Mouse (Mus musculus) hindbrain, embryonic 16.5 days (tissue): ENCODE data around the gene Prpf18. TPM values are rescaled to one million over a fixed set of nuclear protein-coding genes. Genes with fewer than 3 reads are reported as not detected.

ENCODE experiments used
- ATAC-seq: fragments of 200-750 bp; cut with Nextera tagmentation; 2 replicates; pipeline ENCODE4 v1.8.0; 2017; ENCODE audit warnings: moderate TSS enrichment, moderate library complexity
- H3K27ac ChIP-seq: fragments of 300-500 bp; sonication (generic); 2 replicates; pipeline ENCODE4 v1.5.1; 2014; ENCODE audit warnings: low read depth, mild to moderate bottlenecking, control low read depth, low read length, moderate library complexity
- H3K27me3 ChIP-seq: fragments of 300-500 bp; sonication (generic); replicated peaks from 2 replicates; pipeline ENCODE4 v1.6.1; 2014; ENCODE audit warnings: low read length; ENCODE audit not compliant: control insufficient read depth, insufficient read depth
- H3K36me3 ChIP-seq: fragments of 300-500 bp; sonication (generic); 2 replicates; pipeline ENCODE4 v1.6.1; 2014; ENCODE audit warnings: mild to moderate bottlenecking, low read length, moderate library complexity, mixed read lengths; ENCODE audit not compliant: control insufficient read depth, insufficient read depth
- H3K4me1 ChIP-seq: fragments of 300-500 bp; sonication (generic); 2 replicates; pipeline ENCODE4 v1.6.1; 2014; ENCODE audit warnings: low read depth, low read length; ENCODE audit not compliant: control insufficient read depth, insufficient read depth
- H3K4me2 ChIP-seq: fragments of 300-500 bp; sonication (generic); 2 replicates; pipeline ENCODE4 v1.6.1; 2014; ENCODE audit warnings: mild to moderate bottlenecking, low read length, control low read depth, moderate library complexity
- H3K4me3 ChIP-seq: fragments of 300-500 bp; sonication (generic); 2 replicates; pipeline ENCODE4 v1.5.1; 2014; ENCODE audit warnings: mild to moderate bottlenecking, low read length, control low read depth, moderate library complexity
- H3K9ac ChIP-seq: fragments of 300-500 bp; sonication (generic); 2 replicates; pipeline ENCODE4 v1.6.1; 2014; ENCODE audit warnings: low read depth, mild to moderate bottlenecking, control low read depth, low read length, moderate library complexity
- H3K9me3 ChIP-seq: fragments of 300-500 bp; sonication (generic); 2 replicates; pipeline ENCODE4 v1.6.1; 2014; ENCODE audit warnings: mild to moderate bottlenecking, low read length, moderate library complexity; ENCODE audit not compliant: control insufficient read depth
- WGBS: fragments of 180-500 bp; shearing (Covaris S2); extraction: QIAGEN DNeasy Blood & Tissue Kit; methylation state at CpG from one replicate; pipeline ENCODE4 v1.1.7; 2014; 5-methylcytosine and 5-hydroxymethylcytosine counted together
- polyA plus RNA-seq: library from polyadenylated mRNA; unstranded; fragments of >200 nt; fragmentation: Nextera tagmentation; extraction: Ambion mirVana; gene quantifications from 2 replicates; pipeline ENCODE4 v1.2.1, GENCODE M21; 2015

Prpf18 gene
- polyA plus RNA-seq, 1 experiment from 2014 or later, result 37.6 TPM

GRCm38 (mm10) chr2:4638189-4638588, 13.7 kb downstream of the Prpf18 start:
- peaks cover 36% of the 10 kb centered on the region for H3K36me3 ChIP-seq
- WGBS, result 89% methylated on average over 3 of the region's 3 CpGs
- H3K9me3 ChIP-seq, result no peaks in the 10 kb centered on the region

GRCm38 (mm10) chr2:4636656-4637055, 15.3 kb downstream of the Prpf18 start:
- 88% methylated on average over 7 of the region's 7 CpGs for WGBS
- no peak overlapping the region for H3K4me2 ChIP-seq

More at GRCm38 (mm10) chr2:4638189-4638588, 13.7 kb downstream of the Prpf18 start:
- Histone ChIP-seq H3K4me2 (no peak overlapping the region), H3K9ac (no peak overlapping the region), H3K27me3 (no peaks in the 10 kb centered on the region), H3K4me3 (no peak overlapping the region), H3K27ac (no peak overlapping the region), H3K4me1 (no peaks in the 10 kb centered on the region)
- ATAC-seq, result no peak

GRCm38 (mm10) chr2:4635804-4636203, 16.1 kb downstream of the Prpf18 start:
- no peak overlapping the region for H3K4me3 ChIP-seq
- H3K36me3 ChIP-seq, result peaks cover 32% of the 10 kb centered on the region
- H3K9me3 ChIP-seq, result no peaks in the 10 kb centered on the region
- no peaks in the 10 kb centered on the region for H3K4me1 ChIP-seq
- WGBS, result 88% methylated on average over 8 of the region's 8 CpGs
- H3K27me3 ChIP-seq, result no peaks in the 10 kb centered on the region
- H3K4me2 ChIP-seq, result no peak overlapping the region
- no peak overlapping the region for H3K9ac ChIP-seq
- no peak overlapping the region for H3K27ac ChIP-seq
- ATAC-seq, result no peak

More at GRCm38 (mm10) chr2:4636656-4637055, 15.3 kb downstream of the Prpf18 start:
- Histone ChIP-seq H3K9me3 (no peaks in the 10 kb centered on the region), H3K9ac (no peak overlapping the region), H3K36me3 (peaks cover 30% of the 10 kb centered on the region), H3K27ac (no peak overlapping the region), H3K27me3 (no peaks in the 10 kb centered on the region), H3K4me3 (no peak overlapping the region), H3K4me1 (no peaks in the 10 kb centered on the region)
- no peak for ATAC-seq

GRCm38 (mm10) chr2:4630197-4630835, 21.6 kb downstream of the Prpf18 start:
- Histone ChIP-seq H3K36me3 (peaks cover 15% of the 10 kb centered on the region), H3K27ac (no peak overlapping the region), H3K27me3 (no peaks in the 10 kb centered on the region), H3K4me3 (no peak overlapping the region), H3K4me2 (no peak overlapping the region), H3K4me1 (no peaks in the 10 kb centered on the region), H3K9ac (no peak overlapping the region), H3K9me3 (no peaks in the 10 kb centered on the region)
- 97% methylated on average over 10 of the region's 10 CpGs for WGBS
- ATAC-seq, result no peak

GRCm38 (mm10) chr2:4629470-4629869, 22.4 kb downstream of the Prpf18 start:
- Histone ChIP-seq H3K9ac (no peak overlapping the region), H3K4me3 (no peak overlapping the region), H3K4me1 (no peaks in the 10 kb centered on the region), H3K27ac (no peak overlapping the region), H3K27me3 (no peaks in the 10 kb centered on the region), H3K36me3 (peaks cover 10% of the 10 kb centered on the region; the same call in 1 of the 2 replicates), H3K4me2 (no peak overlapping the region), H3K9me3 (no peaks in the 10 kb centered on the region)
- WGBS, result 94% methylated on average over 11 of the region's 11 CpGs
- ATAC-seq, result peak; percentile 37; the same call in 1 of the 2 replicates

- Histone ChIP-seq H3K4me3 (no peak overlapping the region), H3K27ac (no peak overlapping the region), H3K9ac (no peak overlapping the region), H3K9me3 (no peaks in the 10 kb centered on the region), H3K4me1 (no peaks in the 10 kb centered on the region), H3K4me2 (no peak overlapping the region), H3K36me3 (peaks cover 10% of the 10 kb centered on the region; the same call in 1 of the 2 replicates), H3K27me3 (no peaks in the 10 kb centered on the region)
- 98% methylated on average over 2 of the region's 2 CpGs for WGBS
- ATAC-seq, result no peak
Measured at GRCm38 (mm10) chr2:4628920-4629319, 23.0 kb downstream of the Prpf18 start.

GRCm38 (mm10) chr2:4626911-4627310, 25.0 kb downstream of the Prpf18 start:
- WGBS, result 92% methylated on average over 3 of the region's 3 CpGs
- H3K9me3 ChIP-seq, result no peaks in the 10 kb centered on the region
- H3K27ac ChIP-seq, result no peak overlapping the region
- ATAC-seq, result no peak
- peaks cover 14% of the 10 kb centered on the region for H3K36me3 ChIP-seq
- H3K27me3 ChIP-seq, result no peaks in the 10 kb centered on the region
- H3K9ac ChIP-seq, result no peak overlapping the region
- no peak overlapping the region for H3K4me3 ChIP-seq
- H3K4me2 ChIP-seq, result no peak overlapping the region
- no peaks in the 10 kb centered on the region for H3K4me1 ChIP-seq

- H3K4me3 ChIP-seq, result no peak overlapping the region
- no peak overlapping the region for H3K9ac ChIP-seq
- H3K27ac ChIP-seq, result no peak overlapping the region
- 67% methylated on average over 3 of the region's 3 CpGs for WGBS
- H3K9me3 ChIP-seq, result no peaks in the 10 kb centered on the region
- no peaks in the 10 kb centered on the region for H3K27me3 ChIP-seq
- no peak for ATAC-seq
- H3K4me2 ChIP-seq, result no peak overlapping the region
- peaks cover 9% of the 10 kb centered on the region; the same call in 1 of the 2 replicates for H3K36me3 ChIP-seq
- no peaks in the 10 kb centered on the region for H3K4me1 ChIP-seq
Measured at GRCm38 (mm10) chr2:4621471-4621985, 30.4 kb downstream of the Prpf18 start.

GRCm38 (mm10) chr2:4620640-4621401, 31.1 kb downstream of the Prpf18 start:
- Histone ChIP-seq H3K9ac (no peak overlapping the region), H3K4me2 (no peak overlapping the region), H3K9me3 (no peaks in the 10 kb centered on the region), H3K27ac (no peak overlapping the region), H3K4me3 (no peak overlapping the region), H3K27me3 (no peaks in the 10 kb centered on the region), H3K4me1 (no peaks in the 10 kb centered on the region), H3K36me3 (peaks cover 9% of the 10 kb centered on the region; the same call in 1 of the 2 replicates)
- ATAC-seq, result no peak
- 68% methylated on average over 12 of the region's 12 CpGs for WGBS
